Mouse (Mus musculus): ENCODE measurements around the gene Dennd2a.

DNA sequence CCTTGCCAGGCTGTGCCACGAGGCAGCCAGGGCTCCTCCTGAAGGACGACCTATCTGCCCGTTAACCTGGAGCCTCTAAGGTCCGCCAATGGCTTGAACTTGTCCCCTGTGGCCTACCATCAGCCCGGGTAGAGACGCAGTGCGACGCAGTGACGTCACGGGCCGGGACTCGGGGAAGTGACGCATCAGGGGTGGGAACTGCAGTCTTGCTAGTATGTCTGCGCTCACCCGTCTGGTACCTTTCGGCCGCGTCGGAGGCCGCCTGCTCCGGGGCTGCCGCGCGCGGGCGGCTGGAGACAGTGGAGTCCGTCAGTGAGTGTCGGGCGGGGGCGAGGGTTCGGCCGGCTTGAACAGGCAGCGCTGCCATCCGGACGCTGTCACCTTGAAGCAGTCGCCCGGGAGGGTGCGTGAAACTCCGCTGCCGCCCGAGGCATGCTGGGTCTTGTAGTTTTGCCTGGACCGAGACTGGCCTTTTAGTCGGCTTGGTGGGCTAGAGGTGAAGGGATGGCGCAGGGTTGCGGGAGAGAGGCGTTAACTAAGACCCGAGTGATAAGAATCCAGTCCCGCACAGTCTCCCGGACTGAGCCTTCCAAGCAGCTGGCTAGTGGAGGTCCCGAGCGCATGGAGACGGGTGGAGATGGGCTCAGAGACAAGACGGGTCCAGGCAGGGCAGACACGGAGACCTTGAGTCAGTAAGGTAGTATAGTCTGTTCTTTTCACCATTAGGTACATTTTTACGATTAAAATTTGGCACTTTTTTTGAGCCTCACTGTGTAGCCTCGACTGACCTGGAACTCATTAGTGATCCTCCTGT lies 34.9 kb upstream of the Dennd2a start, which contains the start of gene Ndufb2:
- TF ChIP-seq MYOD1 (IDR thresholded peaks at IDR 0.05; ENCODE audit: control insufficient read depth in 1 of 3, insufficient read length in 2 of 3, low read depth in 2 of 3) (peak in 1 of 3 experiments; percentile 25), TCF12 (IDR thresholded peaks at IDR 0.05; ENCODE audit: insufficient read depth, poor library complexity, severe bottlenecking) (no peak), USF1 (IDR thresholded peaks at IDR 0.05; ENCODE audit: low read depth) (no peak), MAX (IDR thresholded peaks at IDR 0.05; ENCODE audit: low read depth) (no peak), POLR2A (IDR thresholded peaks at IDR 0.05; ENCODE audit: insufficient read length, low read depth) (peak; percentile 70), CEBPB (IDR thresholded peaks at IDR 0.05; ENCODE audit: insufficient read depth, poor library complexity, severe bottlenecking) (no peak), POLR2AphosphoS2 (IDR thresholded peaks at IDR 0.05; ENCODE audit: insufficient read length, low read depth) (peak; percentile 98), E2F4 (IDR thresholded peaks at IDR 0.05; ENCODE audit: insufficient read depth) (no peak), MYOG (IDR thresholded peaks at IDR 0.05; ENCODE audit: control insufficient read depth in 1 of 3, insufficient read depth in 1 of 3, insufficient read length in 2 of 3, low read depth in 2 of 3) (peak in 1 of 3 experiments; percentile 23), REST (IDR thresholded peaks at IDR 0.05; ENCODE audit: insufficient read depth, insufficient read length) (no peak), SRF (IDR thresholded peaks at IDR 0.05; ENCODE audit: control insufficient read depth, insufficient read length, low read depth) (peak; percentile 76)
